Mouse (Mus musculus): ENCODE results near the gene Garnl3.

Garnl3 gene

DNA sequence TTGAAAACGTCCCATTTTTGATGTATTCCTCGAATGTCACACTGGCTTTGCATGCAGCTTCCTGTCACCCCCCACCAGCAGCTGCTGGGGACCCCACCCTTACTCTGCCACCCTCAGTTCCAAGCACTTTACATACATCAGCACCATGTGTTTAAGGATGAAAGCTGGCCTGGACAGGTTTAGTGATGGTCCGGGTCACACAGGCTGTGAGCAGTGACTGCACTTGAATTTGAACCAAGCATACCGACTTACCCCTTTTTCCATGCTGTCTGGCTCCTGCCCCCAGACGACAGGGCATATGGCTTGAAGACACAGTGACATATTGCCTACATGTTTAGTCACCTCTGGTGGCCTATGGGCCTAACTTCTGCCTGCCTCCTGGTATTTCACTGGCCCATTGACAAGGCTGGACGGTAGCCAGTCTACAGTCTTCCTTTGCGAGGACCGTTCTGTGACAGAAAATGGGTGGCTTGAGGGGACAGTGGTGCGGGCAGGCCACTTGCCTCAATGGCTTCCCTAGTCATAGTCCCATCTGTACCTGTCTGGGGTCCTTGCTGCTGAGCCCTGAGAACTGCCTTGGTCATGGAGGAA lies 163.3 kb downstream of the Garnl3 start:
- peak in 1 of 2 experiments; percentile 57 for DNase-seq

DNA sequence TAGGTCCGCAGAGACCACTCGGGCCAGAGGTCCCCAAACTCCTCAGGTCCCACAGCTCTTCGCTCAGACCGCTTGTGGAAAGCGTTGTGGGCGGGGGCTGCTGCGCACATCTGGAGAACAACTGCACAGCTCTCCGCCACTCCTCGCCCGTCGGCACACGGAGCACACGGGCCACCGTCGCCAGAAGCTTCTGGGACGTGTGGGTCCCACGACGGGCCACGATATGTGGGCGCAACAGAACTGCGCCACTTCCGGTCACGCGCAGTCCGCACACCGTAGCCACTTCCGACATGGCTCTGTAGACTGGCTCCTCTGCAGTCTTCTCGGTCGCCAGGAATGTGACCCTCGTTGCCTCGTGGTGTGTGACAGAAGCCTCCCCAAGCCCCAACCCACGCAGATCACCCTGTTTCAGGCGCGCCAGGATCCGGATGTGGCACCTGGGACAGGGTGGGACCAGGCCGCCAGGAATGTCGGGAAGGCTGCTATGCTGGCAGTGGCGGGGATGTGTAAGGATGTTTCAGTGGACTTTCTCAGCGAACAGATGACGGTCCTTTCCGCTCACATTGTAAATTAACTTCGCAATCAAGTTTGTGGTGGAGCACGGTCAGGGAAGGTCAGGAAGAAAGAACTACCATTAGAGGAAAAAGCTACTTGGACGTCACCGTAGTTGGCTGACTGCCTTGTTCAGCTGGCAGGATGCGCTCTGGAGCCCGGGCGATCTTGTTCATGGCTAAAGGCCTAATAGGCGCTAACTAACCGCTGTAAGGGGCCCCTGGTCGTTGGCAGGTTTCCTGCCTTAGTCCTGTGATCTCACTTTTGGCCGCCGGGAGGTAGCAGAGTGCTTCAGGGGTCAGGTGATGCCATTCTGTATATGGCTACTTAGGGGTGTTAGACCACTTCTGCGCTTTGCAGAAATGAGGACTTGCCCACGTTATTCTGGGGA lies 164.5 kb downstream of the Garnl3 start:
- peak; percentile 93 for DNase-seq

DNA sequence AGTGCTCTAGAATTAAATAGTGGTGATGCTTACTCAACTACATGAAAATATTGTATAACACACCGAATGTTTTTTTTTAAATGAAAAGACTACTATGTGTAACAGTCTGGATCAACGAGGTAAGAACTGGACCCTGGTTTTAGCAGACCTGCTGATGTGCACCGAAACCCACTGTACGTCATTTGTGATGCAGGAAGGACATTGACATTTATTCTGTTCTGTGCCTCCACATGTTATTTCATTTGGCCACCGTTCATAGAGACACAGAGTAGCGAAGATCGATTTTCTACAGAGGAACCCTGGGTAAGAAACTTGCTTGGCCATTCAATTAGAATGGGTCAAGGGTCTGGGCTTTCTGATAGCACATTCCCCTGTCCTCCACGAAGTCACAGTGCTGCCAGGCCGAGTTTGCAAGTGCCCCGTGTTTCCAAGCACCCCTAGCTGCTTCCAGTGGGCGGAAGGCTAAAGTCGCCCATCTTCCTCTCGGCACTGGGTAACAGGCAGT lies 165.2 kb downstream of the Garnl3 start:
- no peak for DNase-seq

DNA sequence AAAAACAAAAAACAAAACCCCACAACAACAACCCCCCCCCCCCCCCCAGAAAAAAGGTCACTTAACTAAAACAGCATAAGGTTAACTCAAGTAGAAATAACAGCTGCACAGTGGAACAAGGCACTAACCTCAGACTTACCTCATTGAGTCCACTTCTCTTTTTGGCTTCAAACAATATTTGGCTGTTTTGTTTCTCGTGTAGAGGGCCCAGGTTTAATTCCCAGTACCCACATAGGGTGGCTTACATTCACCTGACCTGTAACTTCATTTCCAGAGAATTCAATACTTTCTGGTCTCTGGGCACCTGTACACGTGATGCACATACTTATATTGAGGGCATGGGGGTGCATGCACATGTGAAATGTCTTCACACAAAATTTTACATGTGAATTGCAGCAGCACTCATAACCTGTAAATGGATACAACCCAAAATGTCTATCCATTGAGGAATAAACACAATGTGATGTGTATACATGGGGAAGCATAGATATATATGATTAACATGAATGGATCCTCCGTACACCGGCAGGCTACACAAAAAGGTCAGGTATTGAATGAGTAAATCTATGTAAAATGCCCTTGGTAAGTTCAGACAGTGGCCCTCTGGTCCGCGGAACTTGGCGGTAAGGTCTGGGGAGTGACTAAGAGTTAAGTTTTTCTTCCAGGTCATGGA lies 165.8 kb downstream of the Garnl3 start:
- DNase-seq = no peak

GRCm38 (mm10) chr2:32964659-32965457 lies 166.6 kb downstream of the Garnl3 start:
- no peak for DNase-seq

DNA sequence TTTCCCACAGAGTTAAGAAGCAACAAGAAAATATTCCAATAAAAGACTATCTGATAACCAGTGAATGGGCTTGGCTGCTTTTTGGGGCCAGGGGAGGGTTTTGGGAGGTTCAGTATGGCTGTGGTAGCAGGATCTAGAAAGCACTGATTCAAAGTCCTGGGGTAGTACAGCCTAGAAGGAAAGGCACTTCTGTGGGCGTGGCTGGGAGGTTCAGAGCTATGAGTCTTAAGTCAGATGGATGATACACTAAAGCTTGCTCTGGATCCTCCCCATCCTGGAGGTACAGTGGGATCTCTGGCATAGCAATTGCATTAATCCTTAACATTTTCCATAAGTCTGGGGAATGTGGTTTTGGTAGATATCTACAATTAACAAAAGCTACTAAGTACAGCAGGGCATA lies 167.5 kb downstream of the Garnl3 start:
- no peak for DNase-seq

DNA sequence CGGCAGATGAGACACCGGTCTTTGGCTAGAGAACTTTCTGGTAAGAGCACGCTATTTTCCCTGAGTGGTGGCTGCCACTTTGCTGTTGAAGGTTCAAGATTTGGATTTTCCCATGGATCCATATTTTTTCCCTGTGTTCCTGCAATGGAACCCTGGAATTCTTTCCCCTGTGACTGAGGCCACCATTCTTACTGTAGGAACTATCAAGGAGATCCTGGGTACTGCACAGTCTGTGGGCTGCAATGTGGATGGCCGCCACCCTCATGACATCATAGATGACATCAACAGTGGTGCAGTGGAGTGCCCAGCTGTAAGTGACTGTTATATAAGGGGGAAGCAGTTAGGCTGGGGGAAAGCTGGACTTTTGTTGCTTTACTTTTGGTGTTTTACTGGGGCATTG lies 167.9 kb downstream of the Garnl3 start:
- no peak for DNase-seq

DNA sequence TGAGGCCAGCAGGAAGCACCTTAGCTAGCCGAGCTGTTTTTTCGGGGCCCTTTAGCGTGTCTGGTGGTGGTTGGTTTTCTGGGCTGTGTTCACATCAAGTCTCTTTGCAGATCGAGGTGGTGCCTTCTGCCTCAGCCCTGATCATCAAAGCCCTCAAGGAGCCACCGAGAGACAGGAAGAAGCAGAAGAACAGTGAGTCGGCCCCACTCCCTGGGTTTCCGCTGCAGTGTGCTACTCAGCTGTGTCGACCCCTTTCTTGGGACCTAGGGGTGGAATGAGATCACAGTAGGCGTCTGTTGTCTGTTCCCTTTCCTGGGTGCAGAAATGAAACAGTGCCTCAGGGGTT lies 168.6 kb downstream of the Garnl3 start:
- no peak for DNase-seq

- DNase-seq = no peak
These were observed 169.2 kb downstream of the Garnl3 start for GRCm38 (mm10) chr2:32962062-32962874.

GRCm38 (mm10) chr2:32961192-32961995 lies 170.1 kb downstream of the Garnl3 start, which contains the start of the genes Rpl12 and Lrsam1:
Gene Rpl12, plus strand, starts transcription at chr2:32961559.
Gene Lrsam1, minus strand, starts transcription at chr2:32961614.
- DNase-seq = peak; percentile 95 to 96

GRCm38 (mm10) chr2:32960273-32960672 lies 171.2 kb downstream of the Garnl3 start:
- DNase-seq = no peak

- DNase-seq = peak in 1 of 2 experiments; percentile 58
These were observed 174.1 kb downstream of the Garnl3 start for GRCm38 (mm10) chr2:32957344-32957743.

- no peak for DNase-seq
These were observed 176.9 kb downstream of the Garnl3 start for GRCm38 (mm10) chr2:32954581-32954980.

- no peak for DNase-seq
These were observed 184.0 kb downstream of the Garnl3 start for GRCm38 (mm10) chr2:32947454-32947853.

DNA sequence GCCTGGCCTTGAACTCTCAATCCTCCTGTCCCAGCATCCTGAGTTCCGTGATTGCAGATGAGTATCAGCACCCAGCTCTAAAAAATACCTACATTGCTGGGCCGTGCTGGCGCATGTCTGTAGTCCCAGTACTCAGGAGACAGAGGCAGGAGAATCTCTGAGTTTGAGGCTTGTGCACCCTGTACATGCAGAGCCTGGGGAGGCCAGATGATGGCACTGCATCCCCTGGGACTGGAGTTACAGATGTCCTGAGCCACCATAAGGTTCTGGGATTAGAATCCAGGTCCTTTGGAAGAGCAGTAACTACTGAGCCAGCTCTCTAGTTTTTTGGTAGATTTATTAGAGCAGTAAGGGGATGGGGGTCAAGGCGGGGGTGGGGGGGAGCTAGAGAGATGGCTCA lies 191.0 kb downstream of the Garnl3 start:
- DNase-seq = no peak

- DNase-seq = peak in 1 of 2 experiments; percentile 65
These were observed 192.0 kb downstream of the Garnl3 start for GRCm38 (mm10) chr2:32939418-32939817.

DNA sequence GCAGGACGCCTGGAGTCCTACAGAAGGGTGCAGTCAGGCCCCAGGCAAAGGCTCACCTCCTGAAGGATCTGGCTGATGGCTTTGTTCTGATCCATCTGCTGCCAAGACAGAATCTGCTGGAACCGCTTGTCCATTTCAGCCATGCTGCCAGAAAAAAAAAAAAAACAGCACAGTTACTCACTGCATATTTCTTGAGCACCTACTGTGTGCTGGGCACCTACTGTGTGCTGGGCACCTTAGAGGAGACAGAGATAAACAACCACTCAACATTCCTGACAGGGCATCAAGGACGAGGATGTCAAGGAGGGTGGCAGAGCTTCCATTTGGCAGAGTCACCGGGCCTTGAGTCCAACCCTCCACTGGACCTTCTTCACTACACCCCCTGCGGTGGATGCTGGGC lies 192.7 kb downstream of the Garnl3 start:
- DNase-seq = no peak

All from cerebellum, postnatal 25 days (tissue).